9 mouse cellular contexts compared by ENCODE assay signal in genomic region chr6:122393231-122393881, GRCm38 (mm10). TPM values are rescaled to one million over a fixed set of nuclear protein-coding genes. Genes with fewer than 3 reads are reported as not detected.
DNase-seq lines count a peak whose midpoint lies in the region; ATAC-seq and TF ChIP-seq lines count a peak whose summit lies in the region.
"Had no signal": no experiment of that assay in that cellular context is flagged by ENCODE, and none has a peak within 500 bp of the region (broad histone marks: within the 10 kb centered on the region; RNA-seq: fewer than 3 reads in every experiment).

No protein-coding gene starts in this region.

- no peaks in the 10 kb centered on the region for H3K27me3 ChIP-seq in lung, postnatal 0 days (replicated peaks; ENCODE audit: insufficient read depth, low read length)
- H3K27me3 ChIP-seq in erythroblast, embryonic 14.5 days (ENCODE audit: control insufficient read depth): no peaks in the 10 kb centered on the region
- H3K27me3 ChIP-seq: midbrain, embryonic 13.5 days had no signal

- no peaks in the 10 kb centered on the region for H3K36me3 ChIP-seq in lung, postnatal 0 days (ENCODE audit: insufficient read depth, low read length)
- peaks cover 37% of the 10 kb centered on the region for H3K36me3 ChIP-seq in erythroblast, embryonic 14.5 days (ENCODE audit: control insufficient read depth)
- H3K36me3 ChIP-seq: midbrain, embryonic 13.5 days had no signal

- no peaks in the 10 kb centered on the region for H3K9me3 ChIP-seq in lung, postnatal 0 days (ENCODE audit: low read length)
- H3K9me3 ChIP-seq in erythroblast, embryonic 14.5 days (ENCODE audit: control insufficient read depth, low read length): peaks cover 9% of the 10 kb centered on the region
- H3K9me3 ChIP-seq: midbrain, embryonic 13.5 days had no signal

- no peak for TF ChIP-seq POLR2A in lung, adult 2 months (IDR thresholded peaks at IDR 0.05; ENCODE audit: borderline replicate concordance, extremely low read depth, low read depth, low read length)

- no peak overlapping the region for H3K4me2 ChIP-seq in lung, postnatal 0 days (replicated peaks; ENCODE audit: low read depth, low read length)
- H3K4me2 ChIP-seq: midbrain, embryonic 13.5 days had no signal

- WGBS in lung, postnatal 0 days: 40% methylated on average over 19 of the region's 19 CpGs
- WGBS in lung, adult 2 months: 44% methylated on average over 19 of the region's 19 CpGs

- peak; percentile 31 for DNase-seq in lung, postnatal 0 days (ENCODE audit: low spot score)
- DNase-seq in lung, adult 2 months: no peak
- DNase-seq in ZHBTc4 (ENCODE audit: low read depth, low spot score): peak; percentile 58
- no peak for DNase-seq in gastrocnemius, adult 8-10 months (ENCODE audit: low spot score in 2 of 2)
- no peak for DNase-seq in left cerebral cortex, adult 11 months (ENCODE audit: low spot score)
- DNase-seq in left cerebral cortex, adult 8-10 months (ENCODE audit: low spot score in 2 of 2): no peak

- no peak overlapping the region for H3K9ac ChIP-seq in lung, postnatal 0 days (replicated peaks; ENCODE audit: low read depth)
- H3K9ac ChIP-seq: midbrain, embryonic 13.5 days had no signal

- no peak overlapping the region for H3K27ac ChIP-seq in lung, postnatal 0 days (ENCODE audit: low read length)
- H3K27ac ChIP-seq: midbrain, embryonic 13.5 days had no signal

- no peak for ATAC-seq in lung, postnatal 0 days
- peak; percentile 38 for ATAC-seq in megakaryocyte, adult 5-6 weeks (ENCODE audit: poor library complexity, severe bottlenecking)
- ATAC-seq: midbrain, embryonic 13.5 days had no signal

- no peak for TF ChIP-seq EP300 in lung, postnatal 0 days (IDR thresholded peaks at IDR 0.05)

- no peak overlapping the region for H3K4me3 ChIP-seq in lung, postnatal 0 days (ENCODE audit: low read depth, low read length)
- no peak overlapping the region for H3K4me3 ChIP-seq in lung, adult 2 months (replicated peaks; ENCODE audit: extremely low read depth, low read depth, low read length)
- H3K4me3 ChIP-seq in erythroblast, embryonic 14.5 days (replicated peaks): peak overlapping the region; percentile 83
- H3K4me3 ChIP-seq: midbrain, embryonic 13.5 days had no signal

- TF ChIP-seq CTCF in lung, postnatal 0 days (IDR thresholded peaks at IDR 0.05): no peak
- TF ChIP-seq CTCF in lung, adult 2 months (IDR thresholded peaks at IDR 0.05; ENCODE audit: insufficient read depth, low read length): no peak

- no peaks in the 10 kb centered on the region for H3K4me1 ChIP-seq in lung, postnatal 0 days (ENCODE audit: insufficient read depth, low read depth, low read length)
- H3K4me1 ChIP-seq in lung, adult 2 months (ENCODE audit: control insufficient read depth, insufficient read depth, low read length): no peaks in the 10 kb centered on the region
- H3K4me1 ChIP-seq in erythroblast, embryonic 14.5 days (ENCODE audit: control insufficient read depth): peaks cover 86% of the 10 kb centered on the region

RNA-seq across cellular contexts. Expression of gene Phc1, which starts 53.0 kb away (rescaled TPM):
- polyA plus RNA-seq in lung, postnatal 0 days (2015; fragmentation: Nextera tagmentation; extraction: Ambion mirVana): 6.3 and 6.5 TPM in 2 replicates
- 37.6 and 45.1 TPM in 2 replicates for polyA plus RNA-seq in lung, adult 2 months (2012; rRNA removed)
- polyA plus RNA-seq in erythroblast, embryonic 14.5 days (2012): 0.20 and 0.24 TPM in 2 replicates
- 5.0 and 13.3 TPM in 2 replicates for total RNA-seq in megakaryocyte, adult 5-6 weeks (2015)
- total RNA-seq in megakaryocyte, adult 5-6 weeks (2017): 3.3 and 3.6 TPM in 2 replicates
- 10 to 100 TPM; 28.7 to 43.0 (median 33.0) TPM for total RNA-seq in gastrocnemius, adult 8-10 months (2022)
- 10 to 100 TPM; 52.8 to 60.3 (median 57.5) TPM for total RNA-seq in left cerebral cortex, adult 8-10 months (2022)

Comparison
In these comparisons a context has a peak if more than half of its experiments do, and no peak if none do; other contexts are left out.
1. DNase-seq: peak in lung, postnatal 0 days (single experiment) and ZHBTc4 (single experiment); none in lung, adult 2 months (single experiment), gastrocnemius, adult 8-10 months (0 of 2), left cerebral cortex, adult 11 months (single experiment) and left cerebral cortex, adult 8-10 months (0 of 2).